Mouse (Mus musculus) bone marrow, adult 2 months (tissue): Measurements from ENCODE around the gene Tanc2. TPM values are rescaled to one million over a fixed set of nuclear protein-coding genes. Genes with fewer than 3 reads are reported as not detected.

Experiments used
- H3K27ac ChIP-seq: fragments of 200-500 bp; 2 replicates; pipeline ENCODE4 v1.5.1; 2012; ENCODE audit warnings: low read depth, mild to moderate bottlenecking, control low read depth, inconsistent platforms, low read length; ENCODE audit not compliant: control insufficient read depth, poor library complexity, insufficient read depth
- H3K4me1 ChIP-seq: fragments of 200-500 bp; 2 replicates; pipeline ENCODE4 v1.6.1; 2011; ENCODE audit warnings: low read length; ENCODE audit not compliant: control insufficient read depth, insufficient read depth
- H3K4me3 ChIP-seq: fragments of 200-500 bp; replicated peaks from 2 replicates; pipeline ENCODE3; 2011; ENCODE audit warnings: mild to moderate bottlenecking, low read depth, low read length, control low read depth; ENCODE audit not compliant: control insufficient read depth
- CTCF ChIP-seq: fragments of 200-500 bp; IDR thresholded peaks from 2 replicates; pipeline ENCODE4 v1.5.1; 2011; ENCODE audit warnings: low read length, control low read depth; ENCODE audit not compliant: control insufficient read depth, insufficient read depth
- POLR2A ChIP-seq: fragments of 200-500 bp; IDR thresholded peaks from 2 replicates; pipeline ENCODE4 v1.6.1; 2011; ENCODE audit warnings: low read depth, mild to moderate bottlenecking, control low read depth, low read length, borderline replicate concordance; ENCODE audit not compliant: control insufficient read depth
- WGBS: fragments of 180-500 bp; shearing (Covaris S2); methylation state at CpG from one replicate; pipeline ENCODE4 v1.1.7; 2018; 5-methylcytosine and 5-hydroxymethylcytosine counted together
- polyA plus RNA-seq: library from polyadenylated mRNA; stranded (reverse); fragments of >200 nt; gene quantifications from 2 replicates; pipeline ENCODE4 v1.2.4, GENCODE M21; 2011; ENCODE audit warnings: low replicate concordance; ENCODE audit not compliant: missing spikeins, insufficient read depth, insufficient read length

Gene Tanc2
- polyA plus RNA-seq, 1 experiment: 5.7 TPM

- WGBS: 80% methylated on average over 5 of the region's 5 CpGs
- TF ChIP-seq CTCF: no peak
- no peak for TF ChIP-seq POLR2A
- no peak overlapping the region for H3K4me3 ChIP-seq
Observed at GRCm38 (mm10) chr11:105928171-105928570, 338.4 kb downstream of the Tanc2 start.

DNA sequence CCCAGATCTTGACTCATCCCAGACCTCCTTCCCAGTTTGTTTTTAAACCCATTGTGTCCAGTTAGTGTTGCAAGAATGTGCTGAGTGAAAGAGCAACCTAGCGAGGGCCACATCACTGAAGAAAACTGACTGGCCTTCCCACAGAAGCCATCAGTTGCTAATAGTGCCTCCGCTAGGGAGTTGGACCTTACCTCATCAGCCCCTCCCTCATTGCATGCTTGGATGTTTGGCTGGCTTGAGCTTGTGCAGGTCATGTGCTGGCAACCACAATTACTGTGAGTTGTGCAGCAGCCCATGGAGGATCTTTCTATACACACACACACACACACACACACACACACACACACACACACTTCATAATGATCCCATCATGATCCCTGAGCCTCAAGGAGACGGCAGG lies 341.6 kb downstream of the Tanc2 start:
- no peak overlapping the region for H3K27ac ChIP-seq
- H3K4me3 ChIP-seq: no peak overlapping the region
- no peak for TF ChIP-seq POLR2A
- TF ChIP-seq CTCF: no peak
- H3K4me1 ChIP-seq: no peaks in the 10 kb centered on the region
- WGBS: 79% methylated on average over 3 of the region's 3 CpGs

More at GRCm38 (mm10) chr11:105928171-105928570, 338.4 kb downstream of the Tanc2 start:
- H3K4me1 ChIP-seq: no peaks in the 10 kb centered on the region
- H3K27ac ChIP-seq: no peak overlapping the region

DNA sequence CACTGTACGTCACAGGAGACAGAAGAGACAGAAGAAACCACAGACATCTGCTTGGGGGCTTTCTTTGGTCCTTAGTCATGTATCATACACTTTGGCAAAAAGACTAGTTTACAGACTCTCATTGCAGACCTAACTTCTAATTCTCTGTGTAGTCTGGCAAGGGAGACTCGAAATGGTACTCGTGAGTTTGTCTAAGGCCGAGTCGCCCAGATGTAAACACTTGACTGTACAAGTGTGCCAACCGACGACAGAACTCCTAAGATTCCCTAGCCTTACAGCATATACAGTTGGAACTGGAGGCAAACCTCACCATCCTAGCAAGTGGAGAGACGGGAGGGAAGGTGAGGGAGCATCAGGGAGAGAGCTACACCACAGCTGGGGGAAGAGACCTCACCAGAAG lies 344.0 kb downstream of the Tanc2 start:
- Histone ChIP-seq H3K4me3 (no peak overlapping the region), H3K4me1 (no peaks in the 10 kb centered on the region), H3K27ac (no peak overlapping the region)
- 75% methylated on average over 8 of the region's 8 CpGs for WGBS
- TF ChIP-seq CTCF (no peak), POLR2A (no peak)

GRCm38 (mm10) chr11:105934303-105934711 lies 344.5 kb downstream of the Tanc2 start:
- WGBS: 48% methylated on average over 5 of the region's 5 CpGs
- TF ChIP-seq CTCF: no peak
- TF ChIP-seq POLR2A: no peak
- H3K4me1 ChIP-seq: no peaks in the 10 kb centered on the region
- H3K27ac ChIP-seq: no peak overlapping the region
- no peak overlapping the region for H3K4me3 ChIP-seq

DNA sequence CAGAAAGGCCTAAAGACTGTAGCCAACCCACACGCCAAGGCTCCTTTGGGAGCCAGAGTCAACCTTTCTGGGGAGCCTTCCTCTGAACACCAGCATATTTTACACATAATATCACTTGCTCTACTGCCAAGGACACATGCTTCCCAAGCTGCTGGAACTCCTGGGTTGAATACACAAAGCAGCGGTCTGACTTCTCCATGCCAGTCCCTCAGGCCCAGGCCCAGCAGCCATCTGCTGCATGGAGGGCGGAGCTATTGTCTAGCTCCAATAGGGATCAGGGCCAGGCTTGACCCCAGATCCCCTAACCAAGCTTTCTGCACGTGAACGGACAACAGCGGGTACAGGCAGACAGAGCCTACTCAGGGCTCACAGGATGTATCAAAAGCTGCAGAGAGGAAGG lies 345.0 kb downstream of the Tanc2 start:
- TF ChIP-seq CTCF (no peak), POLR2A (no peak)
- 85% methylated on average over 6 of the region's 6 CpGs for WGBS
- Histone ChIP-seq H3K4me3 (no peak overlapping the region), H3K4me1 (no peaks in the 10 kb centered on the region), H3K27ac (no peak overlapping the region)

DNA sequence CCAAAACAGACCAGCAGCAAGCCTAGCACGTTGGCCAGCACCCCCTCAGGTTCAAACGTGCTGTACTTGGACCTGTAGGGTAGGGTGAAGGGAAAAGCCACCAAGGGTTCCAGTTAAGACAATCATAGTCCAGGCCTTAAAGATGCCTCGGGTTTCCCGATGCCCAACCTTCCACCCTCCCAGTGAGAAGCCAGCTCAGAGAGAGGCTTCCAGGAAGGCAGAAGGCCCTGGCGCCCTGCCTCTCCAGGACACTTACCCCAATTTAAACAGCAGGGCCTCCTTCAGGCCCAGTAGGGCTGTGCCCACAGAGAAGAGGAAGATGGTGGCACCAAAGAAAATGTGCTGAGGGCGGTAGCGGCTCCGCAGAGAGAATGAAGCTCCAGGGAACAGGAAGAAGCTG lies 345.7 kb downstream of the Tanc2 start:
- no peaks in the 10 kb centered on the region for H3K4me1 ChIP-seq
- no peak overlapping the region for H3K27ac ChIP-seq
- no peak overlapping the region for H3K4me3 ChIP-seq
- TF ChIP-seq CTCF: no peak
- 75% methylated on average over 8 of the region's 8 CpGs for WGBS

DNA sequence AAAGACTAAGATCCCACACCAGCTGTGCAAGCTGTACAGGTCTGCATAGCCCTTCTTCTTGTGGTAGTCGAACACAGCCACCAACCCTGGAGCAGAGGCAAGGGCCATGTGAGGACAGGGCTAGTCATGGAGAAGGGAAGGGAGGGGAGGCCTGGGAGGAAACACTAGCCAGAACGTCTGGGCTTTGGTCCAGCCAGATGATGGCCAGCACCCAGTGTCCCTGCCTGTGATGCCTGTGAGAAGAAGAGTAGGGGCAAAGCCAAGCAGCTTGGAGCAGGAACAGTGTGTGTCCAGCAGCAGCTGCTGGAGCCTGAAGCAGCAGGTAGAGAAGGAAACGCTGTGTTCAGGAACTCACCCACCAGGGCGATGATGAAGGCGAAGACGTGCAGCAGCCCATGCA lies 346.4 kb downstream of the Tanc2 start:
- WGBS: 76% methylated on average over 6 of the region's 6 CpGs
- H3K27ac ChIP-seq: no peak overlapping the region
- H3K4me3 ChIP-seq: no peak overlapping the region
- H3K4me1 ChIP-seq: no peaks in the 10 kb centered on the region
- no peak for TF ChIP-seq CTCF
- no peak for TF ChIP-seq POLR2A

- Histone ChIP-seq H3K4me1 (no peaks in the 10 kb centered on the region), H3K27ac (no peak overlapping the region), H3K4me3 (no peak overlapping the region)
- 86% methylated on average over 3 of the region's 3 CpGs for WGBS
- no peak for TF ChIP-seq POLR2A
- no peak for TF ChIP-seq CTCF
Observed at GRCm38 (mm10) chr11:105936974-105937373, 347.2 kb downstream of the Tanc2 start.

DNA sequence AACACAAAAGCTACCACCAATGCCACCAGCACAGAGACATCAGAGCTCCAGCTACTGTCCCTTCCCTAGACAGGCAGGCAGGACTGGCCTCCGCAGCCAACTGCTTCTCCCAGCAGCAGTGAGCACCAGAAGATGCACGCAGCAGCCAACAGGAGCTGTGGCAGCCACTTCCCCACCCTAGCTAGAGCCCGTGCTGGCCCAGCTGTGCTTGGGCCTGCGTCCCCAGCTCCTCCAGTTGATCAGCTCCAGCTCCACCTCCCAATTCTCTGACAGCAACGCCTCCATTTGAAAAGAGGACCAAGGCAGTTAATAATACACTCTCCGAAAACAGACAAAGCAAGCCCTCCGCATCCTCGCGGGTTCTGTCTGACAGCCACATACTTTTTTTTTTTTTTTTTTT lies 349.0 kb downstream of the Tanc2 start:
- H3K4me3 ChIP-seq: no peak overlapping the region
- no peaks in the 10 kb centered on the region for H3K4me1 ChIP-seq
- TF ChIP-seq CTCF: no peak
- no peak for TF ChIP-seq POLR2A
- no peak overlapping the region for H3K27ac ChIP-seq
- 75% methylated on average over 9 of the region's 9 CpGs for WGBS

GRCm38 (mm10) chr11:105941973-105942372 lies 352.2 kb downstream of the Tanc2 start:
- H3K27ac ChIP-seq: no peak overlapping the region
- H3K4me1 ChIP-seq: no peaks in the 10 kb centered on the region
- WGBS: 75% methylated on average over 8 of the region's 8 CpGs
- H3K4me3 ChIP-seq: no peak overlapping the region
- TF ChIP-seq POLR2A: no peak
- no peak for TF ChIP-seq CTCF
